Mouse (Mus musculus) heart, postnatal 14 days (tissue): ENCODE measurements around the gene Gm7697. TPM values are rescaled to one million over a fixed set of nuclear protein-coding genes. Genes with fewer than 3 reads are reported as not detected.
A peak's percentile ranks its signal among the peaks of the same experiment; 100 is the strongest.
"Not testable (repeated sequence)": the region's sequence is repeated elsewhere in the genome, so short reads cannot be mapped to it uniquely, and the experiment has no call there.

ENCODE experiments used
- DNase-seq, 2 experiments: peaks; one replicate each; pipeline ENCODE4 v3.0.0; 2021 to 2022
- intact Hi-C: fragments of 180-260 bp; cut with DNase I; formaldehyde crosslinking; loops from one replicate; pipeline ENCODE4 v1.15.1; 2025
- long read RNA-seq, 2 experiments: library from polyadenylated mRNA; stranded (forward); transcript quantifications; one replicate each; pipeline ENCODE4 v2.0.0; 2021
- total RNA-seq, 2 experiments: library from RNA; stranded (reverse); gene quantifications; 2 replicates each; pipeline ENCODE4 v1.2.3; 2021

Gm7697 gene
- not detected for total RNA-seq
- long read RNA-seq, experiment 1: 0 reads
- long read RNA-seq, experiment 2: 0 reads

DNA sequence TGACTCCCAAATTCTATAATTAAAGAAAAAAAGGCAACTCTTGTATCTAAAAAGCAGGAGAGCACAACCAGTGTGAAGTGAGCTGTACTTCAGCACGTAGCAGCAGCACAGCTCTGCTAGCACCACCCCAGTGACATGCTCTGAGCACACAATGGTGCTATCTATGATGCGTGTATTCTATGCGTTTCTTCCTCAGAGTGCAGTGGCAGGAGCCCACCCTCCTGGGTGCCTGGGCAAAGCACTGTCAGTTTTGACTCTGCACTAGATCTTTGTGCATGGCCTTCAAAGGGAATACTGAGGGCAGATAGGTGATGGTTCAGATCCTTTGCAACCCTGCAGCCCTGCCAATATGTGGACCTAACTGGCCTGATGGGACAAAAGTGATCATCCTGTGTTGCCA, at the start of gene Gm7697:
TSS of gene Gm7697 (minus strand) at position 101 of the 400 bp plus-strand sequence.
- DNase-seq, intact Hi-C loops: not testable (repeated sequence)

DNA sequence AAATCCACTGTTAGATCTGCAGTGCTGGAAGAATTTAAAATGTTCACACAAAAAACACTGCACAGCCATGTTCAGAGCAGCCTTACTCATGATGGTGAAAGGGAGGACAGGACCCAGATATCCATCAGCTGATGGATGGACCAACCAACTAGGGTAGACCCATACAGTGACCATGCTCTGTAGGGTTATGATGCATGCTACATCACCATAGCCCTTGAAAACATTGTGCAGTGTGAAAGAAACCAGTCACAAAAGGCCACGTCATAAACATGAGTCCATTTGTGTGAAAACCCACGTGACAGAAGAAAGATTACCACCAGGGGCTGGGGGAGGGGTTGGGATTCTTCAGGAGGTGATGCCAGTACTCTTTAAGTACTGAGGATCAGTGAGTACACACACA, 28.5 kb upstream of the Gm7697 start:
- intact Hi-C loops, DNase-seq: not testable (repeated sequence)

GRCm38 (mm10) chr8:69549556-69549955, 26.8 kb upstream of the Gm7697 start:
- intact Hi-C loops: loop anchor here (5.0 kb wide), 1 partner anchor 152 kb away; no protein-coding TSS in a partner anchor
- DNase-seq: peak; percentile 39 to 66

- intact Hi-C loops: loop anchor here (5.0 kb wide), 1 partner anchor 151 kb away; no protein-coding TSS in a partner anchor
Measured at GRCm38 (mm10) chr8:69548114-69548513, 25.3 kb upstream of the Gm7697 start.

GRCm38 (mm10) chr8:69547208-69547607, 24.4 kb upstream of the Gm7697 start:
- intact Hi-C loops: loop anchor here (2.0 to 5.0 kb wide), 2 partner anchors 150 to 218 kb away; no protein-coding TSS in a partner anchor
- peak in 1 of 2 experiments; percentile 19 for DNase-seq

More at GRCm38 (mm10) chr8:69548114-69548513, 25.3 kb upstream of the Gm7697 start:
- DNase-seq: not testable (repeated sequence)

- intact Hi-C loops: loop anchor here (5.0 kb wide), 1 partner anchor 148 kb away; no protein-coding TSS in a partner anchor
- DNase-seq: not testable (repeated sequence)
Measured at GRCm38 (mm10) chr8:69545020-69545419, 22.2 kb upstream of the Gm7697 start.

GRCm38 (mm10) chr8:69544511-69544910, 21.7 kb upstream of the Gm7697 start:
- intact Hi-C loops: not testable (repeated sequence)
- peak in 1 of 2 experiments; percentile 8 for DNase-seq

GRCm38 (mm10) chr8:69543984-69544383, 21.2 kb upstream of the Gm7697 start:
- intact Hi-C loops, DNase-seq: not testable (repeated sequence)

- intact Hi-C loops, DNase-seq: not testable (repeated sequence)
Measured at GRCm38 (mm10) chr8:69540764-69541163, 18.0 kb upstream of the Gm7697 start.

- intact Hi-C loops, DNase-seq: not testable (repeated sequence)
Measured at GRCm38 (mm10) chr8:69540331-69540730, 17.6 kb upstream of the Gm7697 start.

DNA sequence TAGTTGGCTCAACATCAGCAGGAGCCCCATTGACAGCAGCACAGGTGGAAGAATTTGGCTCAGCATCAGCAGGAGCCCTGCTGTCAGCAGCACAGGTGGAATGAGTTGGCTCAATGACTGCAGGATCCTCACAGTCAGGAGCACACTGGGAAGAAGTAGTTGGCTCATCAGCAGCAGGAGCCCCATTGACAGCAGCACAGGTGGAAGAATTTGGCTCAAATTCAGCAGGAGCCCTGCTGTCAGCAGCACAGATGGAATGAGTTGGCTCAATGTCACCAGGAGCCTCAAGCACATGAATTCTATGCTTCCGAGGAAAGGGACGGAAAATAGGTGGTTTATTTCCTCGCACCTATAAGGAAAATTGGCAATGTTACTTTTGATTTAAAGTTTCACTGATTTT, 47.8 kb downstream of the Gm7697 start:
- DNase-seq, intact Hi-C loops: not testable (repeated sequence)

DNA sequence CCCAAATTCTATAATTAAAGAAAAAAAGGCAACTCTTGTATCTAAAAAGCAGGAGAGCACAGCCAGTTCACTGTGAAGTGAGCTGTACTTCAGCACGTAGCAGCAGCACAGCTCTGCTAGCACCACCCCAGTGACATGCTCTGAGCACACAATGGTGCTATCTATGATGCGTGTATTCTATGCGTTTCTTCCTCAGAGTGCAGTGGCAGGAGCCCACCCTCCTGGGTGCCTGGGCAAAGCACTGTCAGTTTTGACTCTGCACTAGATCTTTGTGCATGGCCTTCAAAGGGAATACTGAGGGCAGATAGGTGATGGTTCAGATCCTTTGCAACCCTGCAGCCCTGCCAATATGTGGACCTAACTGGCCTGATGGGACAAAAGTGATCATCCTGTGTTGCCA, 69.3 kb downstream of the Gm7697 start, which contains the start of gene Gm9495:
TSS of gene Gm9495 (minus strand) at position 101 of the 400 bp plus-strand sequence.
- DNase-seq, intact Hi-C loops: not testable (repeated sequence)

Other genes with a start within 250 kb of the Gm7697 start
- gene Gm9495, start 69.4 kb downstream of the Gm7697 start, total RNA-seq: under 1 TPM in 1 of 2 experiments, not detected in 1; 0.14 TPM
- gene Zfp868, start 102.6 kb upstream of the Gm7697 start, total RNA-seq: 1 to 10 TPM; 8.2 to 8.6 TPM
- 1 to 10 TPM; 1.3 to 1.9 TPM for gene Zfp964, start 131.5 kb upstream of the Gm7697 start, total RNA-seq
- 10 to 100 TPM; 12.7 to 13.5 TPM for gene Zfp869, start 187.7 kb upstream of the Gm7697 start, total RNA-seq
- 1 to 10 TPM; 3.3 to 3.9 TPM for gene Zfp963, start 227.0 kb upstream of the Gm7697 start, total RNA-seq